Mouse (Mus musculus): ENCODE measurements around the gene Dnajc6. TPM values are rescaled to one million over a fixed set of nuclear protein-coding genes. Genes with fewer than 3 reads are reported as not detected.
A peak's percentile ranks its signal among the peaks of the same experiment; 100 is the strongest.

Gene Dnajc6
- polyA plus RNA-seq, 1 experiment, result 1.9 TPM

- H3K4me3 ChIP-seq (replicated peaks; ENCODE audit: extremely low read depth, low read depth, low read length), result no peak overlapping the region
- TF ChIP-seq POLR2A (IDR thresholded peaks at IDR 0.05; ENCODE audit: borderline replicate concordance, extremely low read depth, low read depth, low read length), result no peak
- TF ChIP-seq CTCF (IDR thresholded peaks at IDR 0.05; ENCODE audit: insufficient read depth, low read length), result no peak
- H3K4me1 ChIP-seq (ENCODE audit: control insufficient read depth, insufficient read depth, low read length), result peaks cover 2% of the 10 kb centered on the region; the same call in 1 of the 2 replicates
- DNase-seq, result no peak
- WGBS, result 92% methylated on average over 7 of the region's 7 CpGs
These were observed 159.0 kb downstream of the Dnajc6 start for GRCm38 (mm10) chr4:101655415-101655790.

GRCm38 (mm10) chr4:101656056-101656455, 159.6 kb downstream of the Dnajc6 start:
- DNase-seq, result no peak
- no peak overlapping the region for H3K4me3 ChIP-seq (replicated peaks; ENCODE audit: extremely low read depth, low read depth, low read length)
- H3K4me1 ChIP-seq (ENCODE audit: control insufficient read depth, insufficient read depth, low read length), result peaks cover 2% of the 10 kb centered on the region; the same call in 1 of the 2 replicates
- TF ChIP-seq CTCF (IDR thresholded peaks at IDR 0.05; ENCODE audit: insufficient read depth, low read length) (no peak), POLR2A (IDR thresholded peaks at IDR 0.05; ENCODE audit: borderline replicate concordance, extremely low read depth, low read depth, low read length) (no peak)
- 76% methylated on average over 15 of the region's 15 CpGs for WGBS

- Histone ChIP-seq H3K4me1 (ENCODE audit: control insufficient read depth, insufficient read depth, low read length) (peaks cover 2% of the 10 kb centered on the region; the same call in 1 of the 2 replicates), H3K4me3 (replicated peaks; ENCODE audit: extremely low read depth, low read depth, low read length) (no peak overlapping the region)
- TF ChIP-seq CTCF (IDR thresholded peaks at IDR 0.05; ENCODE audit: insufficient read depth, low read length) (no peak), POLR2A (IDR thresholded peaks at IDR 0.05; ENCODE audit: borderline replicate concordance, extremely low read depth, low read depth, low read length) (no peak)
- DNase-seq, result no peak
- 37% methylated on average over 6 of the region's 6 CpGs for WGBS
These were observed 160.6 kb downstream of the Dnajc6 start for GRCm38 (mm10) chr4:101656956-101657570.

GRCm38 (mm10) chr4:101664160-101664750, 167.8 kb downstream of the Dnajc6 start:
- 79% methylated on average over 9 of the region's 9 CpGs for WGBS
- peak; percentile 48 for DNase-seq
- no peak for TF ChIP-seq POLR2A (IDR thresholded peaks at IDR 0.05; ENCODE audit: borderline replicate concordance, extremely low read depth, low read depth, low read length)
- 0 out of 2 replicates have a peak, but pooled peaks have one; percentile 14 for TF ChIP-seq CTCF (IDR thresholded peaks at IDR 0.05; ENCODE audit: insufficient read depth, low read length)
- H3K4me3 ChIP-seq (replicated peaks; ENCODE audit: extremely low read depth, low read depth, low read length), result no peak overlapping the region
- H3K4me1 ChIP-seq (ENCODE audit: control insufficient read depth, insufficient read depth, low read length), result no peaks in the 10 kb centered on the region

GRCm38 (mm10) chr4:101664766-101665165, 168.3 kb downstream of the Dnajc6 start:
- no peak for TF ChIP-seq CTCF (IDR thresholded peaks at IDR 0.05; ENCODE audit: insufficient read depth, low read length)
- TF ChIP-seq POLR2A (IDR thresholded peaks at IDR 0.05; ENCODE audit: borderline replicate concordance, extremely low read depth, low read depth, low read length), result no peak
- Histone ChIP-seq H3K4me3 (replicated peaks; ENCODE audit: extremely low read depth, low read depth, low read length) (no peak overlapping the region), H3K4me1 (ENCODE audit: control insufficient read depth, insufficient read depth, low read length) (no peaks in the 10 kb centered on the region)
- DNase-seq, result no peak
- WGBS, result 91% methylated on average over 4 of the region's 4 CpGs

GRCm38 (mm10) chr4:101669161-101669560, 172.7 kb downstream of the Dnajc6 start:
- WGBS, result 41% methylated on average over 5 of the region's 5 CpGs
- no peak overlapping the region for H3K4me3 ChIP-seq (replicated peaks; ENCODE audit: extremely low read depth, low read depth, low read length)
- DNase-seq, result no peak
- TF ChIP-seq POLR2A (IDR thresholded peaks at IDR 0.05; ENCODE audit: borderline replicate concordance, extremely low read depth, low read depth, low read length) (no peak), CTCF (IDR thresholded peaks at IDR 0.05; ENCODE audit: insufficient read depth, low read length) (no peak)
- peaks cover 3% of the 10 kb centered on the region; the same call in 1 of the 2 replicates for H3K4me1 ChIP-seq (ENCODE audit: control insufficient read depth, insufficient read depth, low read length)

GRCm38 (mm10) chr4:101669811-101670210, 173.4 kb downstream of the Dnajc6 start:
- TF ChIP-seq CTCF (IDR thresholded peaks at IDR 0.05; ENCODE audit: insufficient read depth, low read length) (no peak), POLR2A (IDR thresholded peaks at IDR 0.05; ENCODE audit: borderline replicate concordance, extremely low read depth, low read depth, low read length) (no peak)
- no peak for DNase-seq
- 28% methylated on average over 5 of the region's 5 CpGs for WGBS
- H3K4me3 ChIP-seq (replicated peaks; ENCODE audit: extremely low read depth, low read depth, low read length), result no peak overlapping the region
- peaks cover 3% of the 10 kb centered on the region for H3K4me1 ChIP-seq (ENCODE audit: control insufficient read depth, insufficient read depth, low read length)

GRCm38 (mm10) chr4:101674790-101675189, 178.3 kb downstream of the Dnajc6 start:
- H3K4me1 ChIP-seq (ENCODE audit: control insufficient read depth, insufficient read depth, low read length), result peaks cover 6% of the 10 kb centered on the region
- H3K4me3 ChIP-seq (replicated peaks; ENCODE audit: extremely low read depth, low read depth, low read length), result no peak overlapping the region
- TF ChIP-seq POLR2A (IDR thresholded peaks at IDR 0.05; ENCODE audit: borderline replicate concordance, extremely low read depth, low read depth, low read length) (no peak), CTCF (IDR thresholded peaks at IDR 0.05; ENCODE audit: insufficient read depth, low read length) (no peak)
- DNase-seq, result no peak
- WGBS, result 66% methylated on average over 5 of the region's 5 CpGs

- H3K4me1 ChIP-seq (ENCODE audit: control insufficient read depth, insufficient read depth, low read length), result peaks cover 3% of the 10 kb centered on the region
- TF ChIP-seq POLR2A (IDR thresholded peaks at IDR 0.05; ENCODE audit: borderline replicate concordance, extremely low read depth, low read depth, low read length) (no peak), CTCF (IDR thresholded peaks at IDR 0.05; ENCODE audit: insufficient read depth, low read length) (no peak)
- H3K4me3 ChIP-seq (replicated peaks; ENCODE audit: extremely low read depth, low read depth, low read length), result no peak overlapping the region
- WGBS, result 23% methylated on average over 4 of the region's 4 CpGs
- DNase-seq, result no peak
These were observed 179.3 kb downstream of the Dnajc6 start for GRCm38 (mm10) chr4:101675726-101676125.

- Histone ChIP-seq H3K4me3 (replicated peaks; ENCODE audit: extremely low read depth, low read depth, low read length) (no peak overlapping the region), H3K4me1 (ENCODE audit: control insufficient read depth, insufficient read depth, low read length) (no peaks in the 10 kb centered on the region)
- 83% methylated on average over 4 of the region's 4 CpGs for WGBS
These were observed 186.2 kb downstream of the Dnajc6 start for GRCm38 (mm10) chr4:101682620-101683019.

More at GRCm38 (mm10) chr4:101682620-101683019, 186.2 kb downstream of the Dnajc6 start:
- no peak for TF ChIP-seq POLR2A (IDR thresholded peaks at IDR 0.05; ENCODE audit: borderline replicate concordance, extremely low read depth, low read depth, low read length)
- TF ChIP-seq CTCF (IDR thresholded peaks at IDR 0.05; ENCODE audit: insufficient read depth, low read length), result no peak
- DNase-seq, result no peak

Data from lung, adult 2 months (tissue).